Mouse (Mus musculus) ES-E14 (cell line): ENCODE data around the gene Slc6a19. TPM values are rescaled to one million over a fixed set of nuclear protein-coding genes. Genes with fewer than 3 reads are reported as not detected.

ENCODE experiments used
- DNase-seq: peaks from one replicate; pipeline ENCODE4 v3.0.0-alpha.2; 2013; ENCODE audit warnings: low read depth, low spot score
- H3K27ac ChIP-seq: 2 replicates; pipeline ENCODE4 v1.5.1; 2012; ENCODE audit warnings: low read depth, mild to moderate bottlenecking, low read length, moderate library complexity, mixed read lengths; ENCODE audit not compliant: poor library complexity, insufficient read depth, severe bottlenecking
- H3K36me3 ChIP-seq: 2 replicates; pipeline ENCODE4 v1.6.1; 2012; ENCODE audit warnings: mild to moderate bottlenecking, low read length, moderate library complexity, mixed read lengths; ENCODE audit not compliant: control insufficient read depth, poor library complexity, insufficient read depth, severe bottlenecking
- H3K4me1 ChIP-seq, 2 experiments: fragments of 150-350 bp in 1 of 2; sonication (generic) in 1 of 2; 2 replicates each; pipeline ENCODE4 v1.6.1; 2012; ENCODE audit warnings: low read length in 2 of 2, mild to moderate bottlenecking in 1 of 2, mixed read lengths in 1 of 2; ENCODE audit not compliant: control insufficient read depth in 2 of 2, insufficient read depth in 2 of 2, poor library complexity in 1 of 2
- H3K4me3 ChIP-seq, 2 experiments: fragments of 150-350 bp in 1 of 2; sonication (generic) in 1 of 2; 2 replicates each; pipeline ENCODE4 v1.5.1; 2012; ENCODE audit warnings: low read length in 2 of 2, low read depth in 1 of 2, mild to moderate bottlenecking in 1 of 2, mixed read lengths in 1 of 2; ENCODE audit not compliant: insufficient read depth in 1 of 2, poor library complexity in 1 of 2, severe bottlenecking in 1 of 2
- H3K9ac ChIP-seq: 2 replicates; pipeline ENCODE4 v1.6.1; 2012; ENCODE audit warnings: low read depth, mild to moderate bottlenecking, low read length, mixed read lengths; ENCODE audit not compliant: poor library complexity, insufficient read depth, severe bottlenecking
- H3K9me3 ChIP-seq: fragments of 150-350 bp; sonication (generic); 2 replicates; pipeline ENCODE4 v1.6.1; 2012; ENCODE audit warnings: low read depth, mild to moderate bottlenecking, low read length; ENCODE audit not compliant: control insufficient read depth, insufficient read depth
- CHD2 ChIP-seq: IDR thresholded peaks from 2 replicates; pipeline ENCODE4 v1.6.1; 2014; ENCODE audit warnings: mild to moderate bottlenecking, low read depth, low read length, inconsistent platforms
- HCFC1 ChIP-seq: IDR thresholded peaks from 2 replicates; pipeline ENCODE4 v1.6.1; 2012; ENCODE audit warnings: low read length, inconsistent platforms, borderline replicate concordance; ENCODE audit not compliant: insufficient read depth
- MAFK ChIP-seq: IDR thresholded peaks from 2 replicates; pipeline ENCODE4 v1.6.1; 2014; ENCODE audit warnings: mild to moderate bottlenecking, low read depth, low read length, inconsistent platforms; ENCODE audit not compliant: insufficient read depth
- ZC3H11A ChIP-seq: IDR thresholded peaks from 2 replicates; pipeline ENCODE4 v1.6.1; 2012; ENCODE audit warnings: low read depth, mild to moderate bottlenecking, inconsistent platforms, low read length, borderline replicate concordance
- ZNF384 ChIP-seq: IDR thresholded peaks from 2 replicates; pipeline ENCODE4 v1.6.1; 2012; ENCODE audit warnings: low read depth, low read length, inconsistent platforms
- in situ Hi-C, 2 experiments: fragments of 600-800 bp; cut with MboI; formaldehyde crosslinking; loops; one replicate each; pipeline ENCODE4 v1.15.1; 2025; ENCODE audit warnings: low sequenced_read_pairs in 2 of 2, inconsistent platforms in 1 of 2; ENCODE audit not compliant: unreplicated experiment in 2 of 2
- total RNA-seq: library from RNA; depleted of rRNA; stranded (reverse); fragments of 300-350 nt; gene quantifications from 2 replicates; pipeline ENCODE4 v1.2.3, GENCODE M21; 2012

The Slc6a19 gene
- total RNA-seq, 1 experiment = 0.09 TPM

GRCm38 (mm10) chr13:73654976-73655375, 49.7 kb downstream of the Slc6a19 start:
- no peaks in the 10 kb centered on the region for H3K4me1 ChIP-seq
- TF ChIP-seq ZNF384 = no peak
- no peak for TF ChIP-seq MAFK
- TF ChIP-seq HCFC1 = no peak
- no peak for TF ChIP-seq ZC3H11A
- no peak for TF ChIP-seq CHD2
- no peaks in the 10 kb centered on the region for H3K9me3 ChIP-seq
- no peak overlapping the region for H3K9ac ChIP-seq
- no peak overlapping the region for H3K4me3 ChIP-seq
- H3K27ac ChIP-seq = no peak overlapping the region
- in situ Hi-C loops = no loop called here
- no peak for DNase-seq
- no peaks in the 10 kb centered on the region for H3K36me3 ChIP-seq

- Histone ChIP-seq H3K27ac (no peak overlapping the region), H3K36me3 (peaks cover 7% of the 10 kb centered on the region), H3K4me1 (no peaks in the 10 kb centered on the region), H3K9ac (no peak overlapping the region), H3K9me3 (no peaks in the 10 kb centered on the region), H3K4me3 (no peak overlapping the region)
- no peak for DNase-seq
- in situ Hi-C loops = no loop called here
- TF ChIP-seq ZNF384 (no peak), HCFC1 (no peak), CHD2 (no peak), ZC3H11A (no peak), MAFK (no peak)
Measured at GRCm38 (mm10) chr13:73653266-73653665, 51.4 kb downstream of the Slc6a19 start.

GRCm38 (mm10) chr13:73646397-73647087, 58.1 kb downstream of the Slc6a19 start:
- H3K4me3 ChIP-seq = no peak overlapping the region
- no peaks in the 10 kb centered on the region for H3K4me1 ChIP-seq
- no peak overlapping the region for H3K27ac ChIP-seq
- in situ Hi-C loops = no loop called here
- H3K9me3 ChIP-seq = no peaks in the 10 kb centered on the region
- H3K9ac ChIP-seq = no peak overlapping the region
- H3K36me3 ChIP-seq = peaks cover 12% of the 10 kb centered on the region
- peak; percentile 37 for DNase-seq
- TF ChIP-seq CHD2 (no peak), ZNF384 (no peak), HCFC1 (no peak), ZC3H11A (peak; percentile 43; the same call in 1 of the 2 replicates), MAFK (no peak)

- Histone ChIP-seq H3K4me1 (no peaks in the 10 kb centered on the region), H3K27ac (no peak overlapping the region), H3K4me3 (no peak overlapping the region), H3K36me3 (peaks cover 2% of the 10 kb centered on the region; the same call in 1 of the 2 replicates), H3K9ac (no peak overlapping the region), H3K9me3 (no peaks in the 10 kb centered on the region)
- in situ Hi-C loops = no loop called here
- no peak for DNase-seq
- no peak for TF ChIP-seq ZC3H11A
Measured at GRCm38 (mm10) chr13:73641296-73641695, 63.4 kb downstream of the Slc6a19 start.

GRCm38 (mm10) chr13:73637826-73638225, 66.8 kb downstream of the Slc6a19 start:
- no peak for TF ChIP-seq ZC3H11A
- TF ChIP-seq ZNF384 = peak; percentile 64
- Histone ChIP-seq H3K9me3 (no peaks in the 10 kb centered on the region), H3K4me1 (no peaks in the 10 kb centered on the region), H3K9ac (no peak overlapping the region), H3K36me3 (peaks cover 5% of the 10 kb centered on the region; the same call in 1 of the 2 replicates), H3K27ac (no peak overlapping the region), H3K4me3 (no peak overlapping the region)
- in situ Hi-C loops = no loop called here
- no peak for DNase-seq
